In the genomic region with DNA sequence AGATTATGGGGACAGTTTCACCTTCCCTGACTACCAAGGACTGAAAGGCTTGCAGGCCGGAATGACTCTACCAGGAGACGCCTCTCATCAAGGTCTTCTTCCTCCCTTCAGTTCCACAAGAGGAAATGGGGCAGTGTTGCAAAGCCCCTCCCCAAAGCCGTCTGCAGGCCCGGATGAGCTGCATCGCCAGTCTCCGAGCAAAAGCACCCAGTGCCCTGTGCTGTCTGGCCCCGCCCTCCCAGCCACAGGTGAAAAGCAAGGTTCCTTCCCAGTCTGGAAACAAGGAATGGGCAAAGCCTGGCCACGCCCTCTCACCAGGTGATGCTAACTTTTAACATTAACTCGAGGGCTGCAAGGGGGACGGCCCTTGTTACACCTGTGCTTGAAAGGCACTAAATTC, we compare ENCODE assay signal across 7 mouse cellular contexts.
DNase-seq lines count a peak whose midpoint lies in the region.

No protein-coding gene starts in this region.

- peak; percentile 54 for DNase-seq in CD4-positive, CD25-positive, alpha-beta regulatory T cell, adult 2 months (ENCODE audit: low read depth, low spot score)
- DNase-seq in ES-CJ7 (ENCODE audit: low read depth, low spot score): peak; percentile 74
- peak; percentile 69 for DNase-seq in kidney, adult 9 months
- peak; percentile 46 for DNase-seq in lung, postnatal 36 days
- DNase-seq in left cerebral cortex, adult 11 months (ENCODE audit: low spot score): no peak
- DNase-seq in cerebellum, adult 18-20 months: no peak
- no peak for DNase-seq in retina, embryonic 14.5 days (ENCODE audit: low spot score)

Comparison
In these comparisons a context has a peak if more than half of its experiments do, and no peak if none do; other contexts are left out.
1. DNase-seq: peak in CD4-positive, CD25-positive, alpha-beta regulatory T cell, adult 2 months (single experiment), ES-CJ7 (single experiment), kidney, adult 9 months (single experiment) and lung, postnatal 36 days (single experiment); none in left cerebral cortex, adult 11 months (single experiment), cerebellum, adult 18-20 months (0 of 2) and retina, embryonic 14.5 days (single experiment).